Mouse (Mus musculus) retina, postnatal 7 days (tissue): ENCODE measurements around the gene Polr3c.
"Not testable (repeated sequence)": the region's sequence is repeated elsewhere in the genome, so short reads cannot be mapped to it uniquely, and the experiment has no call there.

Experiments
- DNase-seq: peaks from one replicate; pipeline ENCODE4 v3.0.0-alpha.2; 2012; ENCODE audit warnings: low read depth, low spot score

Gene Polr3c

GRCm38 (mm10) chr3:96708684-96709064 is 18.8 kb downstream of the Polr3c start:
- DNase-seq: no peak

- peak; percentile 67 for DNase-seq
Measured at GRCm38 (mm10) chr3:96707903-96708683, 19.3 kb downstream of the Polr3c start, which contains the start of gene Nudt17. TSS of gene Nudt17 (minus strand) at chr3:96708562.

- no peak for DNase-seq
Measured at GRCm38 (mm10) chr3:96706984-96707383, 20.4 kb downstream of the Polr3c start.

GRCm38 (mm10) chr3:96706217-96706616 is 21.2 kb downstream of the Polr3c start:
- DNase-seq: no peak

- no peak for DNase-seq
Measured at GRCm38 (mm10) chr3:96704778-96705177, 22.6 kb downstream of the Polr3c start.

GRCm38 (mm10) chr3:96701003-96701402 is 26.4 kb downstream of the Polr3c start:
- no peak for DNase-seq

GRCm38 (mm10) chr3:96700376-96700775 is 27.1 kb downstream of the Polr3c start:
- DNase-seq: no peak

- peak; percentile 78 for DNase-seq
Measured at GRCm38 (mm10) chr3:96698993-96699690, 28.3 kb downstream of the Polr3c start.

- DNase-seq: peak; percentile 81
Measured at GRCm38 (mm10) chr3:96696766-96697732, 30.4 kb downstream of the Polr3c start.

GRCm38 (mm10) chr3:96696198-96696765 is 31.1 kb downstream of the Polr3c start, which contains the start of gene Pias3:
TSS of gene Pias3 (plus strand) at chr3:96696384.
- DNase-seq: peak; percentile 62

- no peak for DNase-seq
Measured at GRCm38 (mm10) chr3:96693579-96693978, 33.8 kb downstream of the Polr3c start.

- no peak for DNase-seq
Measured at GRCm38 (mm10) chr3:96692506-96692905, 34.9 kb downstream of the Polr3c start.

- no peak for DNase-seq
Measured at GRCm38 (mm10) chr3:96690298-96690697, 37.1 kb downstream of the Polr3c start.

- DNase-seq: no peak
Measured at GRCm38 (mm10) chr3:96688854-96689253, 38.6 kb downstream of the Polr3c start.

GRCm38 (mm10) chr3:96686057-96686456 is 41.4 kb downstream of the Polr3c start:
- DNase-seq: not testable (repeated sequence)

- no peak for DNase-seq
Measured at GRCm38 (mm10) chr3:96684822-96685156, 42.6 kb downstream of the Polr3c start.

- no peak for DNase-seq
Measured at GRCm38 (mm10) chr3:96684151-96684821, 43.1 kb downstream of the Polr3c start.

- no peak for DNase-seq
Measured at GRCm38 (mm10) chr3:96683496-96683895, 43.9 kb downstream of the Polr3c start.

- no peak for DNase-seq
Measured at GRCm38 (mm10) chr3:96680269-96680956, 47.0 kb downstream of the Polr3c start.

- DNase-seq: no peak
Measured at GRCm38 (mm10) chr3:96679159-96679674, 48.2 kb downstream of the Polr3c start.
